Mouse (Mus musculus): ENCODE measurements at regions not wholly inside any gene's neighbourhood (a gene's known extent, or its start where the extent isn't known, plus 50 kb on each side); places are given as distances from the start of the nearest gene placed in this dataset.

DNA sequence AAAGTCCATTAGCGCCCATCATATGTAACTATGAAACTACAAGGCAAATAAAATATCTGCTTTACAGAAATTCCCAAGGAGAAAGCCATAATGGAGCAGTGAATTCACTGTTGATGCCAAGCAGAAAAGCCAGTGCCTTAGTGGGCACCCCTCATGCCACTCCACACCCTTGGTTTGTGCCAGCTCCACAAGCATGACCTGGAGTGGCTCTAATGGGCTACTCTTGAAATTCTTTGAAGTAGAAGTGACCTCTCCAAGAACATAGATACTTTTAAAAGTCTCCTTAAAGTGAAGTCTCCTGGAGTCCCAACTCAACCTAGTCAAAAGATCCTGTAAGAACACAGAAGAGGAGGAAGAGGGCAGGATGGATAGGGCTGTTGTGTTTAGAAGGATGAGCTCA is 593.8 kb upstream of the Adamts9 start:
- H3K9me3 ChIP-seq (replicated peaks; ENCODE audit: insufficient read depth, low read length): no peaks in the 10 kb centered on the region
- no peaks in the 10 kb centered on the region for H3K36me3 ChIP-seq (ENCODE audit: control insufficient read depth in 1 of 2, insufficient read depth in 2 of 2, low read length in 2 of 2)

DNA sequence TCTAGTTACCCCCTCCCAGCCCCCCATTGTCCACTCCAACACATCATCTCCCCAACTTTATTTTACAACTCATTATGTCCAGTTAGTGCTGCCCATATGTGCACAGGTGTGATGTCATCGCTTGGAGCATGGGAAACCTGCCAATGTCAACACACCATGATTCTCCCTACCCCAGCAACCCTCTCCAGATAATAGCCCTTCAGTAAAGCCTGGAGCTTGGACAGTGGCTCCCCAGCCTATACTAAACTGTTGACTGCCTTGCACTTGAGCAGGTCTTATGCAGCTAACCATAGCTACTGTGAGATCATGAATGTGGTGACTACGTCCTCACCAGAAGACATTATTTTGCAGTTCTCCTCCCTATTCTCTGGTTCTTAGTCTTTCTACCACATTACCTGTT is 570.5 kb upstream of the Adamts9 start:
- no peaks in the 10 kb centered on the region for H3K36me3 ChIP-seq (ENCODE audit: control insufficient read depth in 1 of 2, insufficient read depth in 2 of 2, low read length in 2 of 2)
- H3K9me3 ChIP-seq (replicated peaks; ENCODE audit: insufficient read depth, low read length): no peaks in the 10 kb centered on the region
- no peak overlapping the region for H3K27ac ChIP-seq (ENCODE audit: control insufficient read depth, low read depth, low read length)
- DNase-seq (ENCODE audit: low read depth, low spot score): no peak
- H3K4me1 ChIP-seq (ENCODE audit: control insufficient read depth in 1 of 2, insufficient read depth in 2 of 2, low read length in 2 of 2): no peaks in the 10 kb centered on the region
- no peaks in the 10 kb centered on the region for H3K27me3 ChIP-seq (ENCODE audit: control insufficient read depth in 1 of 2, insufficient read depth in 2 of 2, low read length in 2 of 2)
- H3K9ac ChIP-seq (ENCODE audit: control insufficient read depth, low read depth, low read length, poor library complexity, severe bottlenecking): no peak overlapping the region
- no peak overlapping the region for H3K4me3 ChIP-seq (ENCODE audit: control insufficient read depth in 1 of 2, insufficient read depth in 1 of 2, low read depth in 2 of 2, low read length in 2 of 2)
- TF ChIP-seq POLR2AphosphoS5 (IDR thresholded peaks at IDR 0.05; ENCODE audit: borderline replicate concordance, low read depth, low read length): no peak
- H3K79me2 ChIP-seq (ENCODE audit: control insufficient read depth, insufficient read depth, low read length, poor library complexity): no peaks in the 10 kb centered on the region

More for the DNA sequence above, 593.8 kb upstream of the Adamts9 start:
- H3K4me3 ChIP-seq (ENCODE audit: control insufficient read depth in 1 of 2, insufficient read depth in 1 of 2, low read depth in 2 of 2, low read length in 2 of 2): no peak overlapping the region
- no peak for TF ChIP-seq ETS1 (IDR thresholded peaks at IDR 0.05; ENCODE audit: low read depth, low read length)
- no peak for TF ChIP-seq USF2 (IDR thresholded peaks at IDR 0.05; ENCODE audit: borderline replicate concordance in 1 of 2, insufficient read depth in 1 of 2, low read depth in 1 of 2, low read length in 2 of 2)
- TF ChIP-seq GABPA (IDR thresholded peaks at IDR 0.05; ENCODE audit: low read depth, low read length): no peak
- no peak for TF ChIP-seq TCF12 (IDR thresholded peaks at IDR 0.05; ENCODE audit: low read depth, low read length)
- no peak for TF ChIP-seq MXI1 (IDR thresholded peaks at IDR 0.05; ENCODE audit: low read depth, low read length)
- TF ChIP-seq ZMIZ1 (IDR thresholded peaks at IDR 0.05; ENCODE audit: low read depth, low read length): no peak
- TF ChIP-seq MAFK (IDR thresholded peaks at IDR 0.05; ENCODE audit: borderline replicate concordance, low read depth, low read length): no peak
- TF ChIP-seq KAT2A (conservative IDR thresholded peaks at IDR 0.05; ENCODE audit: low read depth, low read length): no peak
- TF ChIP-seq UBTF (IDR thresholded peaks at IDR 0.05; ENCODE audit: borderline replicate concordance, insufficient read depth, low read depth, low read length): no peak
- TF ChIP-seq NELFE (IDR thresholded peaks at IDR 0.05; ENCODE audit: low read depth, low read length): no peak
- no peak for TF ChIP-seq ELF1 (IDR thresholded peaks at IDR 0.05; ENCODE audit: low read depth, low read length)
- H3K9ac ChIP-seq (ENCODE audit: control insufficient read depth, low read depth, low read length, poor library complexity, severe bottlenecking): no peak overlapping the region
- H3K27me3 ChIP-seq (ENCODE audit: control insufficient read depth in 1 of 2, insufficient read depth in 2 of 2, low read length in 2 of 2): no peaks in the 10 kb centered on the region
- no peak for DNase-seq (ENCODE audit: low read depth, low spot score)
- no peaks in the 10 kb centered on the region for H3K79me2 ChIP-seq (ENCODE audit: control insufficient read depth, insufficient read depth, low read length, poor library complexity)
- no peak overlapping the region for H3K27ac ChIP-seq (ENCODE audit: control insufficient read depth, low read depth, low read length)
- no peaks in the 10 kb centered on the region for H3K4me1 ChIP-seq (ENCODE audit: control insufficient read depth in 1 of 2, insufficient read depth in 2 of 2, low read length in 2 of 2)

DNA sequence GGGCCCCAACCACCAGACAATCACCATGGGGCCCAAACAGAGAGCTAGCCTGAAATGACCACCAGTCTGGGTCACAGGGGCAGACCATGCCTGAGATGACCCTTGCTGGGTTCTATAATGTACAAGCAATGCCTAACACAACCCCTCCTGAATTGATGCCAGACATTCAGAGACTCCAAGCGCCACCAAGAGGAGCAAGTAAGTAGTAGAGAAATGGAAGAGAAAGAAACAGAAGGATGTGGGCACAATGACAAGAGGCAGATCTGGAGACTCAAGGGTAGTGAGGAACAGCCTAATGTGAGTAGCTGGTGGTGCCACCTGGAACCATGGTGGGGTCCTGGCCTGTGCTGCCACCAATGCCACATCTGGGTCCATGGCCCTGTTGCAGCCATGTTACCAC is 566.6 kb upstream of the Adamts9 start:
- no peaks in the 10 kb centered on the region for H3K79me2 ChIP-seq (ENCODE audit: control insufficient read depth, insufficient read depth, low read length, poor library complexity)
- TF ChIP-seq E2F4 (IDR thresholded peaks at IDR 0.05; ENCODE audit: borderline replicate concordance, low read depth, low read length) (no peak), POLR2AphosphoS2 (IDR thresholded peaks at IDR 0.05; ENCODE audit: low read length) (no peak), ZNF384 (IDR thresholded peaks at IDR 0.05; ENCODE audit: low read depth, low read length) (no peak), CHD1 (IDR thresholded peaks at IDR 0.05; ENCODE audit: low read depth, low read length) (no peak), USF1 (IDR thresholded peaks at IDR 0.05; ENCODE audit: low read depth, low read length) (no peak), USF2 (IDR thresholded peaks at IDR 0.05; ENCODE audit: borderline replicate concordance in 1 of 2, insufficient read depth in 1 of 2, low read depth in 1 of 2, low read length in 2 of 2) (no peak), CTCF (IDR thresholded peaks at IDR 0.05 in 2 of 3, conservative IDR thresholded peaks at IDR 0.05 in 1 of 3; ENCODE audit: control insufficient read depth in 1 of 3, insufficient read depth in 1 of 3, low read depth in 2 of 3, low read length in 3 of 3, poor library complexity in 1 of 3, severe bottlenecking in 1 of 3) (no peak), BHLHE40 (IDR thresholded peaks at IDR 0.05; ENCODE audit: borderline replicate concordance, low read depth, low read length) (no peak), JUND (IDR thresholded peaks at IDR 0.05; ENCODE audit: low read depth, low read length) (no peak), RAD21 (IDR thresholded peaks at IDR 0.05; ENCODE audit: low read depth, low read length) (no peak), CHD2 (IDR thresholded peaks at IDR 0.05; ENCODE audit: low read length) (no peak)
- no peak overlapping the region for H3K9ac ChIP-seq (ENCODE audit: control insufficient read depth, low read depth, low read length, poor library complexity, severe bottlenecking)
- no peak overlapping the region for H3K4me3 ChIP-seq (ENCODE audit: control insufficient read depth in 1 of 2, insufficient read depth in 1 of 2, low read depth in 2 of 2, low read length in 2 of 2)
- no peaks in the 10 kb centered on the region for H3K36me3 ChIP-seq (ENCODE audit: control insufficient read depth in 1 of 2, insufficient read depth in 2 of 2, low read length in 2 of 2)
- H3K27me3 ChIP-seq (ENCODE audit: control insufficient read depth in 1 of 2, insufficient read depth in 2 of 2, low read length in 2 of 2): no peaks in the 10 kb centered on the region
- H3K4me1 ChIP-seq (ENCODE audit: control insufficient read depth in 1 of 2, insufficient read depth in 2 of 2, low read length in 2 of 2): no peaks in the 10 kb centered on the region
- H3K27ac ChIP-seq (ENCODE audit: control insufficient read depth, low read depth, low read length): no peak overlapping the region
- no peak for DNase-seq (ENCODE audit: low read depth, low spot score)
- H3K9me3 ChIP-seq (replicated peaks; ENCODE audit: insufficient read depth, low read length): no peaks in the 10 kb centered on the region
